Mouse (Mus musculus): ENCODE results near the gene Syna. TPM values are rescaled to one million over a fixed set of nuclear protein-coding genes. Genes with fewer than 3 reads are reported as not detected.
A peak's percentile ranks its signal among the peaks of the same experiment; 100 is the strongest.

Syna gene
- 0.10 TPM in 1 of 2 replicates, not detected in the other for polyA plus RNA-seq (2016; fragmentation: Nextera tagmentation; extraction: Ambion mirVana)

DNA sequence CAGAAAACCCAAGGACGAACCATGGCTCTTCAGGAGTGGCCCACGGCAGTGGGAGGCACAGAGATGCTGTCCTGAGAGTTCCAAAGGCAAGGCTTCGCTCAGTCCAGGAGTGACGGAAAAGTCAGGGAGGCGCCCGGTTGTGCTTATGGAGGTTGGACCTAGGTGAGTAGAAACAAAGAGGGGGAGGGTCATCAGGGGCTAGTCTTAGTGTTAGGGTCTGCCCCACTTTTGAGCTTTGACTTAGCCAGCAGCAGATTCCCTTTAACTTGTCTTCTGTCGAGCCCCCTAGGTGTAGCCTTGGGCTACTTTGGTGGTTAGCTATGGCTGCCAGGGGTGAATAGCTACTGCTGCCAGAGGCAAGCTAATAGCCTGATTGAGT lies at the start of gene Syna:
Gene Syna (minus strand): TSS at position 101 of the 379 bp plus-strand sequence.
- no peak for DNase-seq (ENCODE audit: low spot score)
- Histone ChIP-seq H3K27ac (replicated peaks) (no peak within 1 kb of the TSS), H3K27me3 (replicated peaks; ENCODE audit: low read depth, poor library complexity, severe bottlenecking) (no peaks in the 10 kb centered on the region), H3K4me3 (no peak within 1 kb of the TSS), H3K36me3 (replicated peaks) (no peaks in the 10 kb centered on the region), H3K4me1 (peaks cover 13% of the 10 kb centered on the region), H3K9me3 (no peaks in the 10 kb centered on the region)
- 93% methylated on average over 7 of the region's 7 CpGs for WGBS

DNA sequence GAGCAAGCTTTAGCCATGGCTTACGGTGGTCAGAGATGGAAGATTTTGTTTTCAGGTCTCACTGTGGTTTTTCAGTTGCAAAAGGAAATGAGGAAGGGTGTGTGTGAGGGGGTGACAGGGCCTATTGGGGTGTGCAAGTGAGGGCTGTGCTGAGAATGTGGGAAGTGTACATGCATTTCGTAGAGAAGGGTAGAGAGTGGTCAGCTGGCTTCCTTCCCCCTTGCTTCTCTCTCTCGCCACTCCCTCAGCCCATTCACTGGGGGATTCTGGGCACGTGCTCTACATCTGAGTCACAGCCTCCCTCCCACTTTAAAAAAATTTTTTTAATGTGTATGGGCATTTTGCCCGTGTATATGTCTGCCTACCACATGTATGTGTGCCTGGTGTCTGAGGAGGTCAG lies 47.1 kb upstream of the Syna start:
- H3K27ac ChIP-seq (replicated peaks) = no peak overlapping the region
- 70% methylated on average over 5 of the region's 5 CpGs for WGBS
- no peak for DNase-seq (ENCODE audit: low spot score)
- H3K4me3 ChIP-seq = no peak overlapping the region
- H3K27me3 ChIP-seq (replicated peaks; ENCODE audit: low read depth, poor library complexity, severe bottlenecking) = no peaks in the 10 kb centered on the region
- H3K9me3 ChIP-seq = no peaks in the 10 kb centered on the region
- peaks cover 3% of the 10 kb centered on the region; the same call in 1 of the 2 replicates for H3K36me3 ChIP-seq (replicated peaks)
- H3K4me1 ChIP-seq = no peaks in the 10 kb centered on the region

DNA sequence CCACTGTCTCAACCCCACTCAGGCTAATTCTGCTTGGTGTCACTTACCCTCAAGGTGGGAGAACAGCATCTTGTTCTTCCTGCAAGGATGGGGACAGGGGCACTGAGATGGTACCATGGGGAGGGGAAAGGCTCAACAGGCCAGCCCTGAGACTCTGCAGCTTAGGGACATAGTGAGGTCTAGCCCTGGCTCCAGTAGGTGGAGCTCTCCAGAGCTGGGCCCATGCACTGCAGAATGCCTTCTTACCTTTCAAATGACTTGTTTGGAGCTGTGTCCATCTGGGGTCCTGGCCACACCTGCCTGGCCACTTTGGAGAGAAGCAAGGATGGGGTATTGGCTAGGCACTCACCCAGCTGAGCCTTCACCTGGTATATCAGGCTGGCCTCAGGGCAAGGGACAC lies 46.3 kb upstream of the Syna start:
- Histone ChIP-seq H3K4me3 (no peak overlapping the region), H3K27me3 (replicated peaks; ENCODE audit: low read depth, poor library complexity, severe bottlenecking) (no peaks in the 10 kb centered on the region), H3K27ac (replicated peaks) (no peak overlapping the region), H3K36me3 (replicated peaks) (peaks cover 3% of the 10 kb centered on the region; the same call in 1 of the 2 replicates), H3K9me3 (no peaks in the 10 kb centered on the region), H3K4me1 (no peaks in the 10 kb centered on the region)
- DNase-seq (ENCODE audit: low spot score) = no peak

DNA sequence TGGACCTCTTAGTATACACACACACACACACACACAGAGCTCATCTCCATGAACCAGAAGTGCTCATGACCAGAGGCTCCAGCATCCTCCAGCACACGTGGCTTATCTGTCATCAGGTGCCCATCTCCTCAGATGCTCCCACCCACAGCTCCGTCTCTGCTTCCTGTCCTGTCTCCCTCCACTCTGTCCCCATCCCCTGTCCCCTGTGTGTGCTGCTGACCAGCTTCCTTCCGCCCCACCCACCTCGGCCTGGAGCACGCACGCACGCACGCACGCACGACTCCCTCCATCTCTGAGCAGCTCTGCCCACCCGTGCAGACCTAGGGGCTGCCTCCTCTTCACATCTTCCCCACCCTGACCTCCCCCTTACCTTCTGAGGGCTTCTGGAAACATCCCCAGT lies 44.4 kb upstream of the Syna start:
- no peak for DNase-seq (ENCODE audit: low spot score)
- Histone ChIP-seq H3K27me3 (replicated peaks; ENCODE audit: low read depth, poor library complexity, severe bottlenecking) (no peaks in the 10 kb centered on the region), H3K4me3 (no peak overlapping the region), H3K4me1 (no peaks in the 10 kb centered on the region), H3K27ac (replicated peaks) (no peak overlapping the region), H3K9me3 (no peaks in the 10 kb centered on the region), H3K36me3 (replicated peaks) (peaks cover 11% of the 10 kb centered on the region)
- 87% methylated on average over 11 of the region's 11 CpGs for WGBS

DNA sequence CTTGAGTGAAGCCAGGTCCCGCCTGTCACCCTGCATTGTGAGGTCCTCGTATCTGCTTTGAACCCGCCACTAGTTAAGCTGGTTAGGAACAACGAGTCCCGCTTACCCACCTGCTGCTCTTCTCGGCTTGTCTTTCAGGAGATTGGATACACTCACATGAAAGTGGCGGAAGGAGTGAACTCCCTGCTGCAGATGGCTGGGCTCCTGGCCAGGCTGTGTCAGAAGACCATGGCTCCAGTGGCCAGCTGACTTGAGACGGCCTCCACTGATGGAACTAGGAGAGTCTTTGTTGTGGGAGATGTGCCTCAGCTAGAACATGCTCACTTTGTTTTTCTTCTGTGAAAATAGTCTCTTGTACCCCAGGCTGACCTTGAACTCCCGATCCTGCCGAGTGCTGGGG lies 37.7 kb upstream of the Syna start:
- no peaks in the 10 kb centered on the region for H3K9me3 ChIP-seq
- DNase-seq (ENCODE audit: low spot score) = no peak
- no peaks in the 10 kb centered on the region for H3K27me3 ChIP-seq (replicated peaks; ENCODE audit: low read depth, poor library complexity, severe bottlenecking)
- H3K27ac ChIP-seq (replicated peaks) = no peak overlapping the region
- no peaks in the 10 kb centered on the region for H3K4me1 ChIP-seq
- WGBS = 94% methylated on average over 10 of the region's 10 CpGs
- no peak overlapping the region for H3K4me3 ChIP-seq
- peaks cover 77% of the 10 kb centered on the region for H3K36me3 ChIP-seq (replicated peaks)

DNA sequence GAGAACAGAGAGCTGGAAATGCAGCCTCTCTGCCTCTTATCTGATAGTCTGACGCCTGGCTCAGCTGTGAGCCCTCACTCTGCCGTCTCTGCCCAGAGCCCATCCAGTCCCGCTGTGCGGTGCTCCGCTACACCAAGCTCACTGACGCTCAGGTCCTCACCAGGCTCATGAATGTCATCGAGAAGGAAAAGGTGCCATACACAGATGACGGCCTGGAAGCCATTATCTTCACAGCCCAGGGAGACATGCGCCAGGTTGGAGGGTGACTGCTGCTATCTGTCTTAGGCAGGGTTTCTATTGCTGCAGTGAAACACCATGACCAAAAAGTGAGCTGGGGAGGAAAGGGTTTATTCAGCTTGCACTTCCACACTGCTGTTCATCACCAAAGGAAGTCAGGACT lies 33.1 kb upstream of the Syna start:
- DNase-seq (ENCODE audit: low spot score) = no peak
- Histone ChIP-seq H3K4me3 (no peak overlapping the region), H3K36me3 (replicated peaks) (peaks cover 100% of the 10 kb centered on the region), H3K9me3 (no peaks in the 10 kb centered on the region), H3K27me3 (replicated peaks; ENCODE audit: low read depth, poor library complexity, severe bottlenecking) (no peaks in the 10 kb centered on the region), H3K27ac (replicated peaks) (no peak overlapping the region), H3K4me1 (no peaks in the 10 kb centered on the region)
- 90% methylated on average over 9 of the region's 9 CpGs for WGBS

DNA sequence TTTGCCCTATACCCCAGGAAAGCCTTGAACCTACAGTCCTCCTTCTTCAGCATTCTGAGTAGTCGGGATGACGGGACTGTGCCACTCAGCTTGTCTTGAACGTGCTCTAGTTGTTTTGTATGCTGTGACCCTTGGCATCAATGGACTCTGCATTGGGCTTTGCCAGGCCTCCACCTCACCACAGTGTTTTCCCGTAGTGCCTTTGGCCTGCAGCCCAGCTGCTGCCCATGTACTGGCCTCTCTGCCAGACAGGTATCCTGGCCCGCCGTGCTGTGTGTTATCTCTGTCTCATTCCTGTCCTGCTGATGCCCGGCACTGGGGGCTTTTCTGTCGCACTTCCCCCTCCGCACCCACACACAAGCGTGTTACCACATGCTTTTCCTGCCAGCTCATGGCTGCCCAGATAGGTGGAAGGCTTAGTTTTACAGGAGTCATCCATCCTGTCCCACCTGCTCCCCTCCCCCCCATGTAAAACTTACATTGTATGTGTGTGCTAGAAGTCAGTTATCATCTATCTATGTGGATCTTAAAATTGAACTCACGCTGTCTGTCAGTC lies 32.1 kb upstream of the Syna start:
- Histone ChIP-seq H3K27me3 (replicated peaks; ENCODE audit: low read depth, poor library complexity, severe bottlenecking) (no peaks in the 10 kb centered on the region), H3K9me3 (no peaks in the 10 kb centered on the region), H3K27ac (replicated peaks) (no peak overlapping the region), H3K4me3 (no peak overlapping the region), H3K36me3 (replicated peaks) (peaks cover 100% of the 10 kb centered on the region), H3K4me1 (no peaks in the 10 kb centered on the region)
- no peak for DNase-seq (ENCODE audit: low spot score)
- WGBS = 97% methylated on average over 11 of the region's 11 CpGs

DNA sequence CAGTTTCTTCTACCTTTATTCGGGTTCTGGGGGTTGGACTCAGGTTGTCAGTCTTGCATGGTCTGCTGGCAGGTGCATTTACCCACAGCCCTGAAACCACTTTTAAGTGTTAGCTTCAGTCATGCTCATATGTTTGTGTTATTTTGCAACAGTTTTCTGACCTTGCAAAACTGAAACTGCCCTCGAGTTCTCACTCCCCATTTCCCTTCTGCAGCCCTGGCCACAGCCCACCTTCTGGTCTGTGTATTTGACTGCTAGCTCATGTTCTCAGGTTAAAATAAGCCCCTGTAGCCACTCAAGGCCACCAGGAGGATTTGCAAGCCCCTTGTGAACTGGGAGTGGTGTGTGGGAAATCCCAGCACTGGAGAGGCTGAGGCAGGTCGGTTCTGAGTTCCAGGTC lies 29.9 kb upstream of the Syna start:
- Histone ChIP-seq H3K4me1 (no peaks in the 10 kb centered on the region), H3K4me3 (no peak overlapping the region), H3K36me3 (replicated peaks) (peaks cover 99% of the 10 kb centered on the region), H3K27me3 (replicated peaks; ENCODE audit: low read depth, poor library complexity, severe bottlenecking) (no peaks in the 10 kb centered on the region), H3K27ac (replicated peaks) (no peak overlapping the region), H3K9me3 (no peaks in the 10 kb centered on the region)
- DNase-seq (ENCODE audit: low spot score) = no peak
- WGBS = 92% methylated on average over 3 of the region's 3 CpGs

DNA sequence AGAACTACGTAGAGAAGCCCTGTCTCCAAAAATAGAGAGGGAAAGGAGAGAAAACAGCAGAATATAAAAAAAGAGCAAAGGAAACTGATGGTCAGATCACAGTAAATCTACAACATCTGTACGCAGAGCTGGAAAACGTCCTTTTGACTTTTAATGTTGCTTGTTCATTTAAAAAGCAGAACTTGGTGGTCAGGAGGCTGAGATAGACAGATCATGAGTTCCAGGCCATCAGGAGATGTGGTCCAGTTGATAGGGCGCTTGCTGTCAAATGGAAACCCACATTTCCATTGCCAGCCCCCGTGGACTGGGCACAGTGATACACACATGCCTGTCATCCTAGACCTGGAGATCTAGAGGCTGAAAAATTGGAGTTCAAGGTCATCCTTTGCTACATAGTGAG lies 24.8 kb upstream of the Syna start:
- H3K9me3 ChIP-seq = no peaks in the 10 kb centered on the region

DNA sequence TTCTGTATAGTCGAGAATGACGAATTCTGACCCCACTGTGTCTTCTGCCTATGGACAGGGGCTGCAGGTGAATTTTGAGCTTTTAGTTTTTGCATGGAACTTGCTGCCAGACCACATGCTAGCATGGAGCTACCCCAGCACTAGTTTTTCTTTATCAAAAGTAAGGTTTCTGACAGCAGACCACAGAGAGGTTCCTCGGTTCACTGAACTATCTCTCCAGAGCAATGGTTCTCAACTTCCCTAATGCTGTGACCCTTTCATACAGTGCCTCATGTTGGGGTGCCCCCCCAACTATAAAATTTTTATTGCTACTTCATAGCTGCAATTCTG lies 23.9 kb upstream of the Syna start:
- Histone ChIP-seq H3K27me3 (replicated peaks; ENCODE audit: low read depth, poor library complexity, severe bottlenecking) (no peaks in the 10 kb centered on the region), H3K4me3 (peak overlapping the region; percentile 92), H3K36me3 (replicated peaks) (peaks cover 40% of the 10 kb centered on the region), H3K9me3 (no peaks in the 10 kb centered on the region), H3K27ac (replicated peaks) (no peak overlapping the region), H3K4me1 (peaks cover 12% of the 10 kb centered on the region)
- no peak for DNase-seq (ENCODE audit: low spot score)
- 89% methylated on average over 3 of the region's 3 CpGs for WGBS

More for the DNA sequence above, 24.8 kb upstream of the Syna start:
- WGBS = 92% methylated on average over 5 of the region's 5 CpGs
- H3K4me3 ChIP-seq = no peak overlapping the region
- H3K4me1 ChIP-seq = peaks cover 12% of the 10 kb centered on the region
- no peak overlapping the region for H3K27ac ChIP-seq (replicated peaks)
- DNase-seq (ENCODE audit: low spot score) = no peak
- H3K27me3 ChIP-seq (replicated peaks; ENCODE audit: low read depth, poor library complexity, severe bottlenecking) = no peaks in the 10 kb centered on the region
- peaks cover 50% of the 10 kb centered on the region for H3K36me3 ChIP-seq (replicated peaks)

DNA sequence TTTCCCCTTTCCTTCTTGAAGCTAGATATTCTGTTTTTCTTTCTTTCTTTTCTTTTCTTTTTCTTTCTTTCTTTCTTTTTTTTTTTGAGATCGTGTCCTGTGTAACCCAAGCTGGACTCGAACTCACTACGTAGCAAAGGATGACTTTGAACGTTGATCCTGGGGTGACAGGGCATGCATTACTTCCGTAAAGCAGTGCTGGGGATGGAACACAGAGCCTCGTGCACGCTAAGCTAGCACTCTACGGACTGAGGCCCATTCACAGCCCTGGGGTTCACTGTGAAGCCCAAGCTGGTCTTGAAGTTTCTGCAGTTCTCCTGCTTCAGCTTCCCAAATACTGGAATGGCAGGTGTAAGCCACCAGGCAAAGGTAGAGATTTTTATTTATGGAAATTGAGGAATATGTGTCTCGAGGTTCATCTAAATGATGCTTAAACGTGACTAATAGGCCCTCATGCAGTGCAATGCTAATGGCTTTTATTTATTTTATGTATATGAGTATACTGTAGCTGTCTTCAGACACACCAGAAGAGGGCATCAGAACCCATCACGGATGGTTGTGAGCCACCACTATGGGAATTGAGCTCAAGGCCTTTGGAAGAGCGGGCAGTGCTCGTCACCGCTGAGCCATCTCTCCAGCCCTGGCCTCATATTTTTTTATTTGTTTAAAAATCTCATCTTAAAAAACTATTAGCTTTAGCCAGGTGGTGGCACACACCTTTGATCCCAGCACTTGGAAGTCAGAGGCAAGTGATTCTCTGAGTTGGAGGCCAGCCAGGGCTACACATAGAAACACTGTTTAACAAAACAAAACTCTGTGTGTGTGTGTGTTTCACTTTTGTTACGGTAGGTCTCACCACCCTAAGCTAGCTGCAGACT lies 23.3 kb upstream of the Syna start:
- peak overlapping the region; percentile 90 for H3K27ac ChIP-seq (replicated peaks)
- H3K27me3 ChIP-seq (replicated peaks; ENCODE audit: low read depth, poor library complexity, severe bottlenecking) = no peaks in the 10 kb centered on the region
- H3K36me3 ChIP-seq (replicated peaks) = peaks cover 34% of the 10 kb centered on the region
- H3K9me3 ChIP-seq = no peaks in the 10 kb centered on the region
- DNase-seq (ENCODE audit: low spot score) = no peak
- peak overlapping the region; percentile 92 for H3K4me3 ChIP-seq
- peaks cover 12% of the 10 kb centered on the region for H3K4me1 ChIP-seq
- 31% methylated on average over 15 of the region's 15 CpGs for WGBS

DNA sequence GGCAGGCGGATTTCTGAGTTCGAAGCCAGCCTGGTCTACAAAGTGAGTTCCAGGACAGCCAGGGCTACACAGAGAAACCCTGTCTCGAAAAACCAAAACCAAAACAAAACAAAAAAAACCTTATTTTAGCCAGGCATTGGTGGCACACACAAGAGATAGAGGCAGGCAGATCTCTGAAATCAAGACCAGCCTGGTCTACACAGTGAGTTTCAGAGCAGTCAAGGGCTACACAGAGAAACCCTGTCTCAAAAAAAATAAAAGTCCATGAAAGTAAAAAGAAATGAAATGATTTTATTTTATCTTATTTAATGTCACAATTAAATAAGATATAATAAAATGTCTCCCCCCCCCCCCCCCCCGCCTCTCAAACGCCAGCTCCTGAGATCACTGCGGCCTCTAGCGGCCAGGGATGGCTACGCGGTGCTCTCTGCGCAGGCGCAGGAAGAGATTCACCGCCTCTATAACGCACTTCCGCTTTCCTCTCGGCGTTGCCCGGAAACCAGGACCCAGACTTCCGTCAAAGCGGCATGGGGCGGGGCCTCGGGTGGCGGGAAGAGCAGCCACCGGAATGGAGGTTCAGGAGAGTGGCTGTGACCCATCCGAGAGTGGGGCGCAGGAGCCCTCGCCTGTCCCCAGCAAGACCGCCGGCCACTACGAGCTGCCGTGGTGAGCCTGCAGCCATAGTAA lies 22.4 kb upstream of the Syna start:
- 7% methylated on average over 30 of the region's 30 CpGs for WGBS
- peaks cover 26% of the 10 kb centered on the region for H3K36me3 ChIP-seq (replicated peaks)
- peaks cover 12% of the 10 kb centered on the region for H3K4me1 ChIP-seq
- peak overlapping the region; percentile 92 for H3K4me3 ChIP-seq
- no peaks in the 10 kb centered on the region for H3K9me3 ChIP-seq
- peak; percentile 96 for DNase-seq (ENCODE audit: low spot score)
- peak overlapping the region; percentile 90 for H3K27ac ChIP-seq (replicated peaks)
- no peaks in the 10 kb centered on the region for H3K27me3 ChIP-seq (replicated peaks; ENCODE audit: low read depth, poor library complexity, severe bottlenecking)

DNA sequence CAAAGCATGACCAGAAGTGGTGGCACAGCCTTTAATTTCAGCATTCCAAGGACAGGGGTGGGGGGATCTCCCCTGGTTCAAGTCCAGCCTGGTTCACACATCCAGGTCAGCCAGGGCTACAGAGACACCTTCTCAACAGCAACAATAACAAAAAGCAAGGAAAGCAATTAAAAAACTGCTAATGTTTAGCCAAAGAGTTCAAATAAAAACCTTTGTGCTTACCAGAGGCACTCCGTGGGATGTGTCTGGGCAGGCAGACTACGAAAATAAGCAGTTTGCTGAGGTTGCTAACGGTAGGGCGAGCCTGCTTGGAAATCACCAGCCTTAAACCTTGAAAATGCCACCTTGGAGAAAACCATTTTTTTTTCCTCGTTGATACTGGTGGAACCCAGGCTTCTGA lies 21.2 kb upstream of the Syna start, which contains the start of gene Rfc2:
Gene Rfc2 (plus strand): TSS at position 221 of the 400 bp plus-strand sequence.
- DNase-seq (ENCODE audit: low spot score) = no peak
- no peak within 1 kb of the TSS for H3K4me3 ChIP-seq
- H3K4me1 ChIP-seq = peaks cover 12% of the 10 kb centered on the region
- H3K27me3 ChIP-seq (replicated peaks; ENCODE audit: low read depth, poor library complexity, severe bottlenecking) = no peaks in the 10 kb centered on the region
- no peaks in the 10 kb centered on the region for H3K9me3 ChIP-seq
- H3K36me3 ChIP-seq (replicated peaks) = peaks cover 13% of the 10 kb centered on the region
- H3K27ac ChIP-seq (replicated peaks) = no peak within 1 kb of the TSS
- WGBS = 81% methylated on average over 5 of the region's 5 CpGs
